Mouse (Mus musculus) neural tube, embryonic 14.5 days (tissue): ENCODE data around the gene Irf6. TPM values are rescaled to one million over a fixed set of nuclear protein-coding genes. Genes with fewer than 3 reads are reported as not detected.

Experiments used
- ATAC-seq: fragments of 200-750 bp; cut with Nextera tagmentation; 2 replicates; pipeline ENCODE4 v1.8.0; 2017; ENCODE audit warnings: low read depth, mild to moderate bottlenecking, moderate TSS enrichment, moderate library complexity
- H3K27ac ChIP-seq: fragments of 300-500 bp; sonication (generic); 2 replicates; pipeline ENCODE4 v1.5.1; 2014; ENCODE audit warnings: low read depth, mild to moderate bottlenecking, control low read depth, low read length, moderate library complexity, mixed read lengths
- H3K27me3 ChIP-seq: fragments of 300-500 bp; sonication (generic); 2 replicates; pipeline ENCODE4 v1.6.1; 2014; ENCODE audit warnings: low read length; ENCODE audit not compliant: control insufficient read depth, insufficient read depth
- H3K36me3 ChIP-seq: fragments of 300-500 bp; sonication (generic); 2 replicates; pipeline ENCODE4 v1.6.1; 2014; ENCODE audit warnings: low read length, mixed read lengths; ENCODE audit not compliant: control insufficient read depth, insufficient read depth
- H3K4me1 ChIP-seq: fragments of 300-500 bp; sonication (generic); 2 replicates; pipeline ENCODE4 v1.6.1; 2014; ENCODE audit warnings: low read length; ENCODE audit not compliant: control insufficient read depth, insufficient read depth
- H3K4me2 ChIP-seq: fragments of 300-500 bp; sonication (generic); 2 replicates; pipeline ENCODE4 v1.6.1; 2014; ENCODE audit warnings: mild to moderate bottlenecking, low read depth, low read length, control low read depth
- H3K4me3 ChIP-seq: fragments of 300-500 bp; sonication (generic); 2 replicates; pipeline ENCODE4 v1.5.1; 2014; ENCODE audit warnings: low read depth, low read length, control low read depth, mixed read lengths
- H3K9ac ChIP-seq: fragments of 300-500 bp; sonication (generic); replicated peaks from 2 replicates; pipeline ENCODE4 v1.6.1; 2014; ENCODE audit warnings: low read depth, mild to moderate bottlenecking, control low read depth, low read length, mixed read lengths
- H3K9me3 ChIP-seq: fragments of 300-500 bp; sonication (generic); 2 replicates; pipeline ENCODE4 v1.6.1; 2016; ENCODE audit warnings: low read length; ENCODE audit not compliant: control insufficient read depth
- WGBS: fragments of 180-500 bp; shearing (Covaris S2); extraction: QIAGEN DNeasy Blood & Tissue Kit; methylation state at CpG from one replicate; pipeline ENCODE4 v1.1.7; 2014; 5-methylcytosine and 5-hydroxymethylcytosine counted together
- polyA plus RNA-seq: library from polyadenylated mRNA; unstranded; fragments of >200 nt; fragmentation: Nextera tagmentation; extraction: Ambion mirVana; gene quantifications from 2 replicates; pipeline ENCODE4 v1.2.1, GENCODE M21; 2014

The Irf6 gene
- polyA plus RNA-seq, 1 experiment from 2014 or later: 0.80 TPM

- Histone ChIP-seq H3K4me3 (no peak overlapping the region), H3K4me1 (no peaks in the 10 kb centered on the region), H3K27ac (no peak overlapping the region), H3K36me3 (no peaks in the 10 kb centered on the region), H3K4me2 (peak overlapping the region; percentile 23), H3K9ac (no peak overlapping the region), H3K27me3 (no peaks in the 10 kb centered on the region), H3K9me3 (no peaks in the 10 kb centered on the region)
- 16% methylated on average over 18 of the region's 18 CpGs for WGBS
- no peak for ATAC-seq
These were observed 7.6 kb downstream of the Irf6 start for GRCm38 (mm10) chr1:193160317-193161032.

GRCm38 (mm10) chr1:193167746-193168145, 14.8 kb downstream of the Irf6 start, which contains the start of gene A130010J15Rik:
TSS of gene A130010J15Rik (plus strand) at chr1:193168046.
- no peaks in the 10 kb centered on the region for H3K36me3 ChIP-seq
- H3K9me3 ChIP-seq: no peaks in the 10 kb centered on the region
- H3K27ac ChIP-seq: no peak within 1 kb of the TSS
- ATAC-seq: no peak
- H3K27me3 ChIP-seq: no peaks in the 10 kb centered on the region
- no peak within 1 kb of the TSS for H3K4me3 ChIP-seq
- H3K4me2 ChIP-seq: no peak within 1 kb of the TSS
- 98% methylated on average over 3 of the region's 3 CpGs for WGBS
- H3K4me1 ChIP-seq: peaks cover 11% of the 10 kb centered on the region
- no peak within 1 kb of the TSS for H3K9ac ChIP-seq

- H3K4me2 ChIP-seq: no peak overlapping the region
- 89% methylated on average over 7 of the region's 7 CpGs for WGBS
- H3K27me3 ChIP-seq: no peaks in the 10 kb centered on the region
- ATAC-seq: no peak
- no peaks in the 10 kb centered on the region for H3K9me3 ChIP-seq
- no peaks in the 10 kb centered on the region for H3K36me3 ChIP-seq
- peaks cover 16% of the 10 kb centered on the region for H3K4me1 ChIP-seq
- no peak overlapping the region for H3K9ac ChIP-seq
- no peak overlapping the region for H3K27ac ChIP-seq
- no peak overlapping the region for H3K4me3 ChIP-seq
These were observed 16.3 kb downstream of the Irf6 start for GRCm38 (mm10) chr1:193169228-193169627.

- H3K4me2 ChIP-seq: no peak overlapping the region
- H3K9me3 ChIP-seq: no peaks in the 10 kb centered on the region
- no peak overlapping the region for H3K4me3 ChIP-seq
- no peak overlapping the region for H3K27ac ChIP-seq
- 76% methylated on average over 2 of the region's 2 CpGs for WGBS
- H3K9ac ChIP-seq: no peak overlapping the region
- no peaks in the 10 kb centered on the region for H3K27me3 ChIP-seq
- no peaks in the 10 kb centered on the region for H3K36me3 ChIP-seq
- H3K4me1 ChIP-seq: peaks cover 17% of the 10 kb centered on the region
- ATAC-seq: no peak
These were observed 16.9 kb downstream of the Irf6 start for GRCm38 (mm10) chr1:193169856-193170255.

GRCm38 (mm10) chr1:193172991-193173809, 20.3 kb downstream of the Irf6 start:
- Histone ChIP-seq H3K9me3 (no peaks in the 10 kb centered on the region), H3K4me3 (peak overlapping the region; percentile 74)

GRCm38 (mm10) chr1:193173810-193174129, 20.9 kb downstream of the Irf6 start:
- H3K4me3 ChIP-seq: peak overlapping the region; percentile 74
- H3K27ac ChIP-seq: peak overlapping the region; percentile 85
- H3K9ac ChIP-seq: peak overlapping the region; percentile 78
- H3K9me3 ChIP-seq: no peaks in the 10 kb centered on the region
- H3K27me3 ChIP-seq: no peaks in the 10 kb centered on the region
- 18% methylated on average over 9 of the region's 9 CpGs for WGBS
- H3K4me2 ChIP-seq: peak overlapping the region; percentile 78
- no peaks in the 10 kb centered on the region for H3K36me3 ChIP-seq
- H3K4me1 ChIP-seq: peaks cover 17% of the 10 kb centered on the region
- no peak for ATAC-seq

More at GRCm38 (mm10) chr1:193172991-193173809, 20.3 kb downstream of the Irf6 start:
- peak overlapping the region; percentile 78 for H3K4me2 ChIP-seq
- peak overlapping the region; percentile 85 for H3K27ac ChIP-seq
- WGBS: under 1% methylated on average over 48 of the region's 48 CpGs
- H3K36me3 ChIP-seq: no peaks in the 10 kb centered on the region
- no peaks in the 10 kb centered on the region for H3K27me3 ChIP-seq
- peaks cover 17% of the 10 kb centered on the region for H3K4me1 ChIP-seq
- peak; percentile 99 for ATAC-seq
- peak overlapping the region; percentile 78 for H3K9ac ChIP-seq

- Histone ChIP-seq H3K27me3 (no peaks in the 10 kb centered on the region), H3K4me1 (peaks cover 17% of the 10 kb centered on the region), H3K27ac (no peak overlapping the region), H3K36me3 (no peaks in the 10 kb centered on the region), H3K4me2 (peak overlapping the region; percentile 78), H3K4me3 (peak overlapping the region; percentile 74), H3K9me3 (no peaks in the 10 kb centered on the region), H3K9ac (no peak overlapping the region)
- WGBS: 94% methylated on average over 13 of the region's 13 CpGs
- ATAC-seq: no peak
These were observed 21.3 kb downstream of the Irf6 start for GRCm38 (mm10) chr1:193174143-193174733.

- Histone ChIP-seq H3K9me3 (no peaks in the 10 kb centered on the region), H3K4me1 (no peaks in the 10 kb centered on the region), H3K27me3 (no peaks in the 10 kb centered on the region), H3K27ac (no peak overlapping the region), H3K4me2 (no peak overlapping the region), H3K9ac (no peak overlapping the region), H3K4me3 (no peak overlapping the region), H3K36me3 (no peaks in the 10 kb centered on the region)
- WGBS: 89% methylated on average over 3 of the region's 3 CpGs
- ATAC-seq: no peak
These were observed 28.2 kb downstream of the Irf6 start for GRCm38 (mm10) chr1:193181104-193181503.

- Histone ChIP-seq H3K9ac (no peak overlapping the region), H3K27ac (no peak overlapping the region; the same call in 1 of the 2 replicates), H3K4me2 (no peak overlapping the region), H3K9me3 (no peaks in the 10 kb centered on the region), H3K4me3 (no peak overlapping the region), H3K27me3 (no peaks in the 10 kb centered on the region), H3K4me1 (peaks cover 4% of the 10 kb centered on the region; the same call in 1 of the 2 replicates), H3K36me3 (no peaks in the 10 kb centered on the region)
- WGBS: 82% methylated on average over 6 of the region's 6 CpGs
- no peak for ATAC-seq
These were observed 35.3 kb downstream of the Irf6 start for GRCm38 (mm10) chr1:193188257-193188656.
